Mouse (Mus musculus) heart, adult 2 months (tissue): ENCODE data around the gene Otx2.

Experiments used
- CTCF ChIP-seq: fragments of 200-600 bp; IDR thresholded peaks from 2 replicates; pipeline ENCODE4 v1.8.1; 2022; ENCODE audit warnings: antibody characterized with exemption, mild to moderate bottlenecking, moderate library complexity
- EP300 ChIP-seq: fragments of 200-500 bp; IDR thresholded peaks from 2 replicates; pipeline ENCODE4 v1.6.1; 2011; ENCODE audit warnings: low read depth, low read length, control low read depth; ENCODE audit not compliant: insufficient read depth
- POLR2A ChIP-seq: fragments of 200-500 bp; IDR thresholded peaks from 2 replicates; pipeline ENCODE4 v1.6.1; 2011; ENCODE audit warnings: mild to moderate bottlenecking, low read depth, low read length, control low read depth; ENCODE audit not compliant: insufficient read depth

- TF ChIP-seq CTCF, result no peak
- TF ChIP-seq POLR2A, result no peak
- TF ChIP-seq EP300, result no peak
Observed at GRCm38 (mm10) chr14:48626271-48626670, 47.3 kb downstream of the Otx2 start.
